Mouse (Mus musculus): Measurements from ENCODE around the gene Frrs1l. TPM values are rescaled to one million over a fixed set of nuclear protein-coding genes. Genes with fewer than 3 reads are reported as not detected.
A peak's percentile ranks its signal among the peaks of the same experiment; 100 is the strongest.

Gene Frrs1l
- 0.78 and 0.92 TPM in 2 replicates for polyA plus RNA-seq (2015; fragmentation: Nextera tagmentation; extraction: Ambion mirVana)

DNA sequence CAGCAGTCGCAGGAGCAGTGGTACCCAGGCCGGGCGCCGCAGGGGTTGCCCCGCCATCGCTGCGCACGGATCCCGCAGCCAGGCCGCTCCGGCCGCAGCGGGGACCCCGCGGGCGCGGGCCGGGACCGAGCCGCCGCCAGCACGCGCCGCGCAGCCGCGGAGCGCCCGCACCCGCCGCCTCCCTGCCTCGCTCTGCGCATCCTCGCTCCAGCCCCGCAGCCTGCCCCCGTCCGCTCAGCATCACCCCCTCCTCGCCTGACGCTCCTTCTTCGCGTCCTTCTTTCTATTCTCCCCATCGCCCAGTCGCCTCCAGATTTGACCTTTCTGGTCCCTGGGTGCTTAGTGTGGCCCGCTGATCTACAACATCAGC is at the start of gene Frrs1l:
Gene Frrs1l, minus strand, starts transcription at position 177 of the 370 bp plus-strand sequence.
- peak within 1 kb of the TSS; percentile 42 for H3K9ac ChIP-seq
- H3K9me3 ChIP-seq = no peaks in the 10 kb centered on the region
- H3K27ac ChIP-seq = no peak within 1 kb of the TSS
- peaks cover 23% of the 10 kb centered on the region for H3K27me3 ChIP-seq (replicated peaks)
- H3K4me2 ChIP-seq (replicated peaks) = peak within 1 kb of the TSS; percentile 97
- peaks cover 4% of the 10 kb centered on the region; the same call in 1 of the 2 replicates for H3K4me1 ChIP-seq (replicated peaks)
- H3K36me3 ChIP-seq = no peaks in the 10 kb centered on the region
- H3K4me3 ChIP-seq (replicated peaks) = peak within 1 kb of the TSS; percentile 55
- WGBS = under 1% methylated on average over 43 of the region's 44 CpGs
- peak; percentile 72 for ATAC-seq

DNA sequence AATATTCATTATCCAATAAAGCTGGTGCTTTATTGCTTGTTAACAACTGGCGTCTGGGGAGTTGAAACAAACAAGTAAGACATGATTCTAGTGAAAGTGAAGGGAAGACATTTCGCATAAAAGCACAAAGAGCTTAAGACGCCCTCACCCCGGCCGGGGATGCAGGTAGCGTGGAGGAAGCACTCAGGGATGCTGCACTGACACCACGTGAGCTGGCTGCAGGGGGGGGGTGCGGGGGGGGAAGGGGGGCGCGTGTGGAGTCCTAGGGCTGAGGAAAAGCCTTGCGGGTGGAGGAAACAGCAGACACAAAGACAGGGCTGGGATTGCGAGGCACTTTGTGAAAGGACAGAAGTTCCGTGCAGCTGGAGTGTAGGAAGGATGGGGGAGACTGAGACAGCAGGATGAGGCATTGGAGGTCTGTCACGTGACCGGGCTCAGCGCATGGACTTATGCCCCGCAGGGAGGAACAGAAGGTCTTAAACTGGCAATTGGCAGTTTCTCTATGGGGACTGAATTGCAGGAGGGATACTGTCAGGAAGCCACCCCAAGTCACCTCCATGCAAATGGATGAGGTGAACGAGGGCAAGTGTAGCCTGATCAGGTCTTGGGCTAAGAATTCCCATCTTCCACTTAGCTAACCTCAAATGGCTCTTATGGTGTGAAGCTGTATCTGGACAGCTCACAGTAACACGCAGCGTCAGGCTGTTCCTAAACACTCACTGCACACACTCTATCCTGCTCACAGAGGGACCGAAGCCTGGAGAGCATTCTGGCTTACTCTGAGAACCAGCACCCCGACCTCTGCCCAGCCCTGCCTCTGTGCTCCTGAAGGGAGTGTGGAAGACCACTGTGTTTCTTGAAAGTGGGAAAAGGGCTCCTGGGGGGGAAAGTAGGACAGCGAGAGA is 49.2 kb upstream of the Frrs1l start:
- H3K36me3 ChIP-seq = no peaks in the 10 kb centered on the region
- H3K4me1 ChIP-seq (replicated peaks) = peaks cover 8% of the 10 kb centered on the region; the same call in 1 of the 2 replicates
- no peaks in the 10 kb centered on the region for H3K27me3 ChIP-seq (replicated peaks)
- 17% methylated on average over 23 of the region's 23 CpGs for WGBS
- H3K9ac ChIP-seq = no peak overlapping the region
- H3K27ac ChIP-seq = no peak overlapping the region
- H3K4me2 ChIP-seq (replicated peaks) = peak overlapping the region; percentile 56
- H3K9me3 ChIP-seq = no peaks in the 10 kb centered on the region
- ATAC-seq = peak; percentile 68
- 0 out of 2 replicates have a peak overlapping the region, but pooled peaks have one; percentile 15 for H3K4me3 ChIP-seq (replicated peaks)

DNA sequence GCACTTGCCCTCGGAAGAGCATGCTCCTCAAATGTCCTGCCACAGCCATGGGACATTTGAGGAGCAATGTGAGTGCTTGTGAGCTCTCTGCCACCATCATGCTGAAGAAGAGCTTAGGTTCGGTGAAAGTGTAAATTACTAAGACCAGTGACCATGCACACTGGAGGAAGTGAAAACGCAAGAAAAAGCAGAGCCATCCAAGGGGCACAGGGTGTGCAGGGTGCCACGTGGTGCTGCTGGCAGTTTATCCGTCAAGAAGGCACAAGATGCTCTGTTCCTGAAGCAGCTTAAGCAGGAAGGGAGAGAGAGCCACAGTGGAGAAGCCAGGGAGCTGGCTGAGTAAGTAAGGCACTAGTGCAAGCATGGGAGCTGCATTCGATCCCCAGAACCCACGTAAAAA is 47.4 kb upstream of the Frrs1l start:
- Histone ChIP-seq H3K4me2 (replicated peaks) (no peak overlapping the region), H3K4me1 (replicated peaks) (peaks cover 8% of the 10 kb centered on the region; the same call in 1 of the 2 replicates), H3K9me3 (no peaks in the 10 kb centered on the region), H3K27ac (no peak overlapping the region), H3K27me3 (replicated peaks) (no peaks in the 10 kb centered on the region), H3K9ac (no peak overlapping the region), H3K4me3 (replicated peaks) (no peak overlapping the region), H3K36me3 (no peaks in the 10 kb centered on the region)
- WGBS = 70% methylated on average over 7 of the region's 7 CpGs
- no peak for ATAC-seq

DNA sequence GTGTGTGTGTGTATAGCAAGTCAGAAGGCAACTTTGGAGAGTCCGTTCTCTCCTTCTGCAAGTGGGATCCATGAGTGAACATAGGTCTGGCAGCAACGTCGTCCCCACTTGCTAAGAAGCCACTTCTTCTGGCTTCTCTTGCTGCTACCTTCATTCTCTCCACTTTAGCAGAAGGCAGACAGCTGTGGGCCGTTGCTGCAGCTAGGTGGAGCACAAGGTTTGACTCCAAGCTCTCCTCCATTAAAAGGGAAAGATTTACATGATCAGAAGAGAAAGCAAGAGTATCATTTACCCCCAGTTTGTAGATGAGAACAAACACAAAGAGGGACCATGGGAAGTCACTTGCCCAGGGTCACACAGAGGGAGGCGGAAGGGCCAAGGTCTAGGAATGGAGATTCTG is 44.0 kb upstream of the Frrs1l start:
- 70% methylated on average over 5 of the region's 5 CpGs for WGBS
- peaks cover 2% of the 10 kb centered on the region; the same call in 1 of the 2 replicates for H3K4me1 ChIP-seq (replicated peaks)
- ATAC-seq = no peak
- no peaks in the 10 kb centered on the region for H3K27me3 ChIP-seq (replicated peaks)
- no peak overlapping the region for H3K4me3 ChIP-seq (replicated peaks)
- no peak overlapping the region for H3K4me2 ChIP-seq (replicated peaks)
- no peak overlapping the region for H3K27ac ChIP-seq
- no peaks in the 10 kb centered on the region for H3K36me3 ChIP-seq
- no peak overlapping the region for H3K9ac ChIP-seq
- no peaks in the 10 kb centered on the region for H3K9me3 ChIP-seq

DNA sequence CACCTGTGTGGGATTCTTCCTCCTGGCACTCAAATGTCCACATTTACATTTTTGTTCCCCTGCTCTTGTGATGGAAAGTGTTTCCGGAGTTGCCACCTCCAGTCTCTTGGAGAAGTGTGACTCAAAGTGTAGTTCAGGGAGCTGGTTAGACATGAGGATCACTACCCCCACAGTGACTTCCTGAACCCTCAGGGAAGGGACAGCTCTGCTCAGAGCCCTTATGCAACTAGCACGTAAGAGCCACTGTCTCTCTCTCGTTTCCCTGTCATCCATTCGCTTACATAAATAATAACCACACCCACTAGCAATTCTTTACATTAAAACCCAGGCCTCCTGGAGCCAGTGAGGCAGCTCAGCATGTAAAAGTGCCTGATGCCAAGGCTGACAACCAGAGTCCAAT is 41.2 kb upstream of the Frrs1l start:
- Histone ChIP-seq H3K4me1 (replicated peaks) (no peaks in the 10 kb centered on the region), H3K27ac (no peak overlapping the region), H3K4me3 (replicated peaks) (no peak overlapping the region), H3K9ac (no peak overlapping the region), H3K36me3 (no peaks in the 10 kb centered on the region), H3K27me3 (replicated peaks) (no peaks in the 10 kb centered on the region), H3K9me3 (no peaks in the 10 kb centered on the region), H3K4me2 (replicated peaks) (no peak overlapping the region)
- WGBS = 58% methylated on average over 4 of the region's 4 CpGs
- no peak for ATAC-seq

DNA sequence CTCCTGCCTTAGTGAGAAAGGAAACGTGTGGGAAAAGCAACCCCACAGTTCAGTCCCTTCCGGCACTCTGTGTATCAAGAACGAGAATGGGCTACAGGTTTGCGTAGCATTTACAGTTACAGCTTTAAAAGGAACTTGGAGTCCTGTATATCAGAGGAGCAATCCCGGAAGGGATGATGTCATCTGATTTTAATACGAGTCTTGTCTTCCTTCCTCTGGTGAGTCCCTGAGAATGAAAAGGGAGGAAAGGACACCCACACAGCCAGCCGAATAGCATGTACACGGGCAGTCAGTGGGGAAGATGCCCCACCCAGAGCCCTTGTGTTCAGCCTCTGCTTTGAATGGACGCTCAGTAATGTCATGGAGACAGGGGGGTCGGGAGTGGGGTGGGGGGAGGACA is 37.8 kb upstream of the Frrs1l start:
- 0 out of 2 replicates have a peak, but pooled peaks cover 2% of the 10 kb centered on the region for H3K4me1 ChIP-seq (replicated peaks)
- no peak overlapping the region for H3K9ac ChIP-seq
- no peak for ATAC-seq
- H3K36me3 ChIP-seq = no peaks in the 10 kb centered on the region
- 56% methylated on average over 10 of the region's 10 CpGs for WGBS
- H3K27me3 ChIP-seq (replicated peaks) = no peaks in the 10 kb centered on the region
- H3K4me2 ChIP-seq (replicated peaks) = no peak overlapping the region
- H3K4me3 ChIP-seq (replicated peaks) = no peak overlapping the region
- no peak overlapping the region for H3K27ac ChIP-seq
- no peaks in the 10 kb centered on the region for H3K9me3 ChIP-seq

DNA sequence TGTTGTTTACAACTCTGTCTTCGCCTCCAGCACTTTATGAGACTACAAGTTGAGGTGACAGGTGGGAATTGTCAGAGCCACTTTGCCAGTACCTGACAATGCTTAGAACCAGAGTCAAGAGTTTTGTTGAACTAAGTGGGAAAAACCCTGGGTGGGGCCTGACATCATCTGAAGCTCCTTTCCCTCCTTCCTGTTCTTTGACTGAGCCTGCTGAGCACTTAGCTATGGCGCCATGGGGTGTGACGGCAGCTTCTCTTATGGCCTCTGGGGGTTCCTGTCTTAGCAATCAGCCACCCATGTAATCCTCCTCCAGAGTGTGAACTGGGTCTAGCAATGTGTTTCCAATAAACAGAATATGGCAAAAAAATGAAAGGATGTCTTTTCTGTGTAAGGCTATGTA is 33.3 kb upstream of the Frrs1l start:
- ATAC-seq = no peak
- WGBS = 57% methylated on average over 3 of the region's 3 CpGs

DNA sequence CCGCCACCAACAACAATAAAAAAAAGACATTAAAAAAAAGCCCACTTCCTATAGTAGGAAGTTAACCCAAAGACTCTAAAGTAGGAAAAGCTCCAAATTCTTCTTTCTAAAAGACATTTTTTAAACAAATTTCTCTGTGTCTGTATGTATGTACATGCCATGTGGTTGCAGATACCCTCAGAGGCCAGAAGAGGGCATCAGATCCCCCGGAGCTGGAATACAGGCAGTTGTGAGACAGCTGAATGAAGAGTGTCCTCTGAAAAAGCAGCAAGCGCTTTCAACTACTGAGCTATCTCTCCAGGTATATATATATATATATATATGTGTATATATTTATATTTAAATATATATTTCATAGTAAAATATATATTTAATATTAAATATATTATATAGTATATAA is 31.1 kb upstream of the Frrs1l start:
- H3K9ac ChIP-seq = no peak overlapping the region
- 87% methylated on average over 3 of the region's 3 CpGs for WGBS
- no peaks in the 10 kb centered on the region for H3K9me3 ChIP-seq
- H3K4me2 ChIP-seq (replicated peaks) = no peak overlapping the region
- H3K27me3 ChIP-seq (replicated peaks) = no peaks in the 10 kb centered on the region
- ATAC-seq = no peak
- no peak overlapping the region for H3K4me3 ChIP-seq (replicated peaks)
- H3K36me3 ChIP-seq = no peaks in the 10 kb centered on the region
- 0 out of 2 replicates have a peak, but pooled peaks cover 2% of the 10 kb centered on the region for H3K4me1 ChIP-seq (replicated peaks)
- no peak overlapping the region for H3K27ac ChIP-seq

More for the DNA sequence above, 33.3 kb upstream of the Frrs1l start:
- Histone ChIP-seq H3K4me3 (replicated peaks) (no peak overlapping the region), H3K9ac (no peak overlapping the region), H3K4me1 (replicated peaks) (0 out of 2 replicates have a peak, but pooled peaks cover 2% of the 10 kb centered on the region), H3K27ac (no peak overlapping the region), H3K9me3 (no peaks in the 10 kb centered on the region), H3K27me3 (replicated peaks) (no peaks in the 10 kb centered on the region), H3K4me2 (replicated peaks) (no peak overlapping the region), H3K36me3 (no peaks in the 10 kb centered on the region)

DNA sequence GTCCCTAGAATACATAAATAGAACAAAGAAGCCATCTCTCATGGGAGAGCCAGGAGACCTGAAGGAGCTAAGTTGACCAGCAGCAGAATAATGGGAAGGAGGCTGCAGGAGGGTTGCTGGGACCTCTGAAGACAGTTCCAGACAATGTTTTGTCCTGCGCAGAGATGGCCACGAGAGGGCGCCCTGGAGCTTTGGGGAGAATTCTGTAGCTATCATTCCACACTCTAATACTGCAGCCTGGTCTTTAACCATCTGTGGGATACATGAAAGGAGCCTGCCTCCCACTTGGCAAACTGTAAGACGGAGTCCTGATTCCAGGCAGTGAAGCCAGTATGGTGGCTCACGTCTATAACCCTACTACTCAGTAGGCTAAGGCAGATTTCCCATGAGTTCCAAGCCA is 27.0 kb upstream of the Frrs1l start:
- Histone ChIP-seq H3K4me2 (replicated peaks) (no peak overlapping the region), H3K4me3 (replicated peaks) (no peak overlapping the region), H3K27me3 (replicated peaks) (no peaks in the 10 kb centered on the region), H3K9me3 (no peaks in the 10 kb centered on the region), H3K4me1 (replicated peaks) (no peaks in the 10 kb centered on the region), H3K9ac (no peak overlapping the region), H3K36me3 (no peaks in the 10 kb centered on the region), H3K27ac (no peak overlapping the region)
- ATAC-seq = peak; percentile 47
- 24% methylated on average over 5 of the region's 5 CpGs for WGBS

DNA sequence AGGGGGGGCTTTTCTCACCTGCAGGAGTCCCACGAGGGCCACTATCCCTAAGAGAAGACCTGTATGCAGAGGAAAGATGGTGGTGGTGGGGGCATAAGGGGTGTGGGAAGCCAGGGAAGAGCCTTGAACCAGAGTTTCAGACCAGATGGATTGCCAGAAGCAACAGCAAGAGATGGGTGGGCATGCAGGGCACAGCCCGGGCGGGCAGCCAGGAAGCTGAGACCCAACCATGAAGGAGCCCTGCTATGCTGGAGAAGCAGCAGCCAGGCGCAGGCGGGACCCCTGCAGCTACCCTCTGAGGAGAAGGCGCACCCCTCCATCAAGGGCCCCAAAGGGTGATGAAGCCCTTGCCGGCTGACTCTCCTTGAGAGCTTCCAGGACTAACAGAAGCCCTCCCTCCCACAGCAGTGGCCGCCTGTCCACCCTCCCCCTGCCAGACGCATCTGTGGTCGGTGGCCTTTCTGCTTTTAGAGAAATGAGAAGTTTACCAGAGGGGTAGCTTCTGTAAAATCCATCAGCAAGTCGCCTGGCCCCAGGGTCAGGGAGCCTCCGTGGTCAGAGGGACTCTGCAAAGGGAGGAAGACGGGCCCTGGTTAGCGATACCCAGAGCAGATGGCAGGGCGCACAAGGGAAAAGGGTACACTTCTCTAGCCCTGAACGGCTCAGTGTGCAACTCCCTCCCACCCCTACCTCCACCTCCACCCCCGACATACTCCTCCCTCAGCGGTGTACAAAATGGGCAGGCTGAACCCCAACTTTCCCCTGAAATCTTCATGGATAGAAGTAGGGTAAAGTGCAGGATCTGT is 26.4 kb upstream of the Frrs1l start:
- WGBS = 47% methylated on average over 18 of the region's 18 CpGs
- 0 out of 2 replicates have a peak, but pooled peaks have one; percentile 12 for ATAC-seq

DNA sequence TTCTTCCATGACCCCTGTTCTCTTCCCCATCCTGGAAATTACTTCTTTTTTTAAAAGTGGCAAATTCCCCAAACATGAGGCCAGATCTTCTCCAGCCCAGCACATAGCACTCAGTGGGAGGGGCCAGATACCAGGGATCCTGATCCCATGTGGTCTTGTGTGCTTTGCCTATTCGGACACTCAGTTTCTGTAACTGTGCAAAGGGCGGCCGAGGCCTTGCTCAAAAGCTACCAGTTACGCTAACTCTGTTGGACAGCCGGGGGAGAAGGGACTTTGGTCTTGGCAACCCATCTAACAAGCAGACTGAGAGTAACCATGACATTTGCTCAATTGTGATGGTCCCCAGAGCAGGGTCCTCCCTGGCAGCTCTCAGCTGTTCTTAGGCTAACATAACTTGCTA is 24.8 kb upstream of the Frrs1l start:
- no peak overlapping the region for H3K4me2 ChIP-seq (replicated peaks)
- no peaks in the 10 kb centered on the region for H3K27me3 ChIP-seq (replicated peaks)
- no peaks in the 10 kb centered on the region for H3K9me3 ChIP-seq
- H3K9ac ChIP-seq = no peak overlapping the region
- no peaks in the 10 kb centered on the region for H3K4me1 ChIP-seq (replicated peaks)
- WGBS = 84% methylated on average over 5 of the region's 5 CpGs
- no peaks in the 10 kb centered on the region for H3K36me3 ChIP-seq
- no peak overlapping the region for H3K27ac ChIP-seq
- no peak overlapping the region for H3K4me3 ChIP-seq (replicated peaks)
- ATAC-seq = no peak

More for the DNA sequence above, 26.4 kb upstream of the Frrs1l start:
- Histone ChIP-seq H3K4me2 (replicated peaks) (no peak overlapping the region), H3K27me3 (replicated peaks) (no peaks in the 10 kb centered on the region), H3K36me3 (no peaks in the 10 kb centered on the region), H3K4me1 (replicated peaks) (no peaks in the 10 kb centered on the region), H3K4me3 (replicated peaks) (no peak overlapping the region), H3K9ac (no peak overlapping the region), H3K9me3 (no peaks in the 10 kb centered on the region), H3K27ac (no peak overlapping the region)

DNA sequence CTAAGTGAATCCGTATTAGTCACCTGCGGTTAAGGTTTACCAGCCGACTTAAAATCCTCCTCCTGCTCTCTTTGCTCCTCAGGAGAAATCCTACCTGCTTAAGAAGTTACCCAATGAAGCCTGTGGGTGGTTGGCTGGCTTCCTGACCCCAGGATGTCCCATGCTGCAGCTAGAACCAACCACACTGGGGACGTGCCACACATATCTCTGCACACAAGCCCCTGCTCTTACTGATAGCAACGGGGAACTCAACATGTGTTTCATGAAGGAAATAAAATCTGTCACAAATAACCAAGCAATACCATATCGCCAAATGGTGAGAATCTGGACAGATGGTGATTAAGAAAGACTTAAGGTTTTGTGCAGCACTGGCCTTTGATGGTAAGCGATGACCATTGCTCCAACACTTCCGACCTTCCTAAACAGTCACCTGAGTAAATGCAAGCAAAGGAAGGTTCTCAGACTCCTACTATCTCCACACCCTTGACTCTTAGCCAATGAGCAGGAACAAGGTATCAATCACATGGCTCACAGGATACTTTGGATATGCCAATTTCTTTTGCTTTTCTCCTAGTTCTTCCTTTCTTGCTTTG is 21.4 kb upstream of the Frrs1l start:
- Histone ChIP-seq H3K27me3 (replicated peaks) (no peaks in the 10 kb centered on the region; the same call in 1 of the 2 replicates), H3K27ac (no peak overlapping the region), H3K9me3 (no peaks in the 10 kb centered on the region), H3K9ac (no peak overlapping the region), H3K4me1 (replicated peaks) (no peaks in the 10 kb centered on the region), H3K4me2 (replicated peaks) (no peak overlapping the region), H3K4me3 (replicated peaks) (no peak overlapping the region), H3K36me3 (no peaks in the 10 kb centered on the region)
- 60% methylated on average over 8 of the region's 8 CpGs for WGBS
- ATAC-seq = peak; percentile 59
